Mouse (Mus musculus) adrenal gland, adult 18-20 months (tissue): ENCODE data around the gene Mif4gd. TPM values are rescaled to one million over a fixed set of nuclear protein-coding genes. Genes with fewer than 3 reads are reported as not detected.

Source experiments
- DNase-seq, 2 experiments: peaks; one replicate each; pipeline ENCODE4 v3.0.0; 2021 to 2022; ENCODE audit warnings: low spot score in 2 of 2
- total RNA-seq, 2 experiments: library from RNA; stranded (reverse); gene quantifications; 1 replicate in 1 of 2; 2 replicates in 1 of 2; pipeline ENCODE4 v1.2.3; 2021

Mif4gd gene
- total RNA-seq, 2 experiments from 2014 or later = 85.4 to 145 TPM

GRCm38 (mm10) chr11:115615108-115615825 lies 2.5 kb upstream of the Mif4gd start:
- DNase-seq = no peak

GRCm38 (mm10) chr11:115614346-115615107 lies 1.8 kb upstream of the Mif4gd start:
- no peak for DNase-seq

- DNase-seq = no peak
Measured at GRCm38 (mm10) chr11:115613138-115613945, 573 bp upstream of the Mif4gd start.

DNA sequence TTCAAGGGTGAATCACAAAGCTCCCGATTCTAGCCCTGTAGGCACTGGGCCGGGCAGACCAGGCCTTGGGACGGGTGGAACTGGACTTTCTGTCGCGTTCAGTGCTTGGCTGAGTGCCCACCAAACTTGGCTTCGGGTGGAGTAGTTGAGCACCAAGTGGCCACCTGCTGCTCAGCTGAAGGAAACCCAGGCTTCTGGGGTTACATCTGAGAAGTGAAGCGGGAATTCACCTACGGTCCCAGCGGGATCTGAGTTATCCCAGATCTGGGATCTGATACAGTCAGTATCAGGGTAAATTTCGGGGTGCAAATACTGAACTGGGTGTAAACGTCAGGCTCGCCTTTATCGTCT lies 735 bp downstream of the Mif4gd start:
- peak; percentile 77 to 86 for DNase-seq

- DNase-seq = no peak
Measured at GRCm38 (mm10) chr11:115611173-115611572, 1.6 kb downstream of the Mif4gd start.

GRCm38 (mm10) chr11:115609576-115609975 lies 3.2 kb downstream of the Mif4gd start:
- no peak for DNase-seq

DNA sequence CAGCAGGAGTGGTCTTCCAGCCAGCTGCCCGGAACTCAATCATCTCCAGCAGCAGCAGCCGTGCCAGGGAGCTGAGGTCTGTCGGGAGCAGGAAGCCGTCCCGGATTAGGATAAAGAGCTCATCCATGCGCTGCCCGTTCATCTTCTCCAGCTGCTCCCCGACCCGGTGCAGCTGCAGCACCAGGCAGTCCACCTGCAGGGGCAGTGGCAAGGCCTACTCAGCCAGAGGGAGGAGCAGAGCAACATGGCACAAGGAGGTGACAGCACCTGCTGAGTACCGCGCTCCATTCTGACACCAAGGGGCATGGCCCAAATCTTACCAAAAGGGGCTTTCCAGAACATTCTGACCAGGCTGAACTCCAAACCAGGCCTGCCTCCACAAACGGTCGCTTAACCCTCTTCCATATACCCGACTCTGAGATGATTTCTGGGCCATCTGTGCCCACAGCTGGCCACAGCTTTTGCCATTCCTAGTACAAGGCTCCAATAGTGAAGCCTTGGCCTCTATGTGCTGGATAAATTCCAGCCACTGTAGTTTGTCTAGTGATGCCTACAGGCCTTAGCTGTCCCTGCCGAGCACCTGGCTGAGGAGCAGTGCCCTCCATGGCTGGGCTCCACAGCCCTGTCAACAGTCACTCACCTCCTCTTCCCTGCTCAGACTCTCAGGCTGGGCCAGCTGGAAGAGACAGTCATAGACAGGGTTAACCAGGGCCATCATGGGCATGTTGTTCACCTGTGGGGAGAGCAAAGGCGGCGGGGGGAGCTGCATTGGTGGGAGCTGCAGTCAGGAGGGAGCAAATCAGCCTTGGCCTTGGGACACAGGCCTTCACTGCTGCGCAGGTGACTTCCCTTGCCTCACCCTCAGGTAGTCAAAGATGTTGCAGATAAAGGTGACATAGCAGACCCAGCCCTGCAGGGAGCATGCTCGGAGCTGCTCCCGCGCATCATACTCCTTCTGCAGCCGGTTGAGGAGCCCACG lies 4.1 kb downstream of the Mif4gd start:
- DNase-seq = no peak

GRCm38 (mm10) chr11:115606733-115607132 lies 6.0 kb downstream of the Mif4gd start:
- DNase-seq = no peak

- no peak for DNase-seq
Measured at GRCm38 (mm10) chr11:115604304-115604696, 8.5 kb downstream of the Mif4gd start.

DNA sequence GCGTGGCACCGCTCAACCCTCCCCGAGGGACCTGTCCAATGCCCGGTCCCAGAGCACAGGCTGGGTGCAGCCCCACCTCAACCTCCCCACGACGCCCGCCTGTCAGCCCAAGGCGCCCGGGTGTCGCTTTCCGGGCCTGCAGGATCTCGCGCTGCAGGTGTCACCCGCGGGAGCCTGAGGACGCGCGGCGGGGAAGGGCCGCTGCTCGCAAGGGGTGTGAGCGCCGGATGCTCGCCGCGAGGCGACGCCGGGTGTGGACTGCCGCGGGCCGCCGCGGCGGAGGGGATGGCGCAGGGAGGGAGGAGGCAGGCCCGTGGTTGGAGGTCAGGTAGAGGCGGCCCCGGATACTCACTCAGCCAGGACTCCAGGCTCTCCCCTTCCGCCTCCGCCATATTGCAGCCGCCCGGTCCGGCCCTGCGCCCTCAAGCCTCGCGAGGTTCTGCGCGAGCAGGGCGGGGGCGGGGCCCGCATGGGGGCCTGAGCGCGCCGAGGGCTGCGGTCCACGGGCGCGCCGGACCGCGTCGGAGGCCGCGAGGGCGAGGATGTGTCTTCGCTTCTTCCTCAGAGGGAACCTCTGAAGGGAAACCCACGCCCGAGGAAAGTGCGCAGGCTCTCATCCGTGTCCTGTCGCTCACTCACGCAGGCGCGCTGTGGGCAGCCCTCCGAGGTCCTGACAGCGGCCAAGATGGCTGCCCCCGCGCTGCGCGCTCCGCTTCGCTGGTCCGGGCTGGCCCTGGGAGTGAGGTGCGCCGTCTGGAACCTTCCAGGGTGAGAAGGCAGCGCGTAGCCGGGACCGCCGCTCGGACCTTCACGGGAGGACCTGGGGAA lies 9.1 kb downstream of the Mif4gd start, which contains the start of the genes Mrps7 and Gga3:
Gene Mrps7 (plus strand): TSS at position 450 of the 828 bp plus-strand sequence.
Gene Gga3 (minus strand): TSS at position 576 of the 828 bp plus-strand sequence.
- DNase-seq = peak; percentile 95 to 96

GRCm38 (mm10) chr11:115603128-115603475 lies 9.7 kb downstream of the Mif4gd start:
- no peak for DNase-seq

DNA sequence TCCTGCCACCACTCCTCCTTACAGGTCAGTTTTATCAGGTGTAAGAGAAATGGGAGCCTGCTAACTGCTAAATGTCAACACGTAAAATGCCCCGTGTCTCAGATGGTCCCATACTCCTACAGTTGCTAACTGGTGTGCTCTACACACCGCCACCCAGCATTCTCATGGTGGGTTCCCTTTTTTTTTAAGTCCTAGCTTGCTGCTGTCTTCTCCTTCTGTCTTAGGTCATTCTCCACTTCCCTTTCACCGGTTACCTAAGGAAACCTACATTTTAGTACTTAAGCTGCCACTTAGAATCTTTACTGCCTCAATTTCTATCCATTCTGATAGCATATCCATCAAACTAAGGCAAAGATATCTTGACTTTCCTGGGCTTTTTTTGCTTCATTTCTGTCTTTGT lies 11.6 kb downstream of the Mif4gd start:
- no peak for DNase-seq

DNA sequence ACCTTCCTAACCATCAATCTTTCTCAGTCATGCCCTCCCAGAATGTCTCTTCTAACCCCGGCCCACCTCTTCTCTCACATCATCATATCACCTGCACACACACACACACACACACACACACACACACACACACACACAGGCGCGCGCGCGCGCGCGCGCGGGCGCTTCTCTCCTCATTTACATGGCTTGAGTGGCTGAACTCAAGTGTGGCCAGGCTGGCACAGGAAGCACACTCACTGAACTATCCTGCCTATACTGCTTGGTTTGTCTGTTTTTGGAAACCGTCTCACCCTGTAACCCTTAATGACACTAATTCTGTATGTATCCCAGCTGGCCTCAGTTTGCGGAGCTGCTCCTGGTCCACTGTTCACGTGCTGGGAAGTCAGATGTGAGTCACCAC lies 12.0 kb downstream of the Mif4gd start:
- DNase-seq = no peak

- DNase-seq = no peak
Measured at GRCm38 (mm10) chr11:115599722-115600121, 13.0 kb downstream of the Mif4gd start.

- DNase-seq = no peak
Measured at GRCm38 (mm10) chr11:115598309-115598708, 14.5 kb downstream of the Mif4gd start.

DNA sequence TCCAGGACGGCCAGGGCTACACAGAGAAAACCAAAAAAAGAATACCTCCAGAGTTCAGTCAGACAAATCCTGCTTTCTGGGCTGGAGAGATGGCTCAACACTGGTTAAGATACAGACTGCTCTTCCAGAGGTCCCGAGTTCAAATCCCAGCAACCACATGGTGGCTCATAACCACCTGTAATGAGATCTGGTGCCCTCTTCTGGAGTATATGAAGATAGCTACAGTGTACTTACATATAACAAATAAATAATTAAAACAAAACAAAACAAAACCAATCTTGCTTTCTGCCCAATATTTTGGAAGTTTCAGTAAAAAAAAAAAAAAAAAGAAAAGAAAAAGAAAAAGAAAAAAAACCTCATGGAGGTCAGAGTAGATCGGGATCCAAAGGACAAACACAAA lies 17.6 kb downstream of the Mif4gd start:
- no peak for DNase-seq

GRCm38 (mm10) chr11:115590526-115591075 lies 22.2 kb downstream of the Mif4gd start:
- DNase-seq = no peak

GRCm38 (mm10) chr11:115587984-115588383 lies 24.8 kb downstream of the Mif4gd start:
- no peak for DNase-seq

DNA sequence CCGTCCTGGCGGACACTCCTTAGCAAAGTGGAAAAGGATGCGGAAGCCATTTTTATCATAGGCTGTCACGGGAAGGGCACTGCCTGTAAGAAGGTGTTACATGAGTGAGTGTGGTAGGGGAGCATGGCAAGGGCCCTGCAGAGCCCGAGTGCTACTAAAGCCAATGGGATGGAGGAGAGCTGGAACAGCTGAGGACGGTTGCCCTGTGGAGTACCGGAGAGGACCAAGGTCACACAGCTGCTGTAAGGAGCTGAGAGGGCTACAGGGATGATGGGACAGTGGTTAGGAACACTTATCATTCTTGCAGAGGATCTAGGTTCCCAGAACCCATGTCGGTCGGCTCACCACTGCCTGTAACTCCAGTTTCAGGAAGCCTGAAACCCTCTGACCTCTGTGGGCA lies 26.4 kb downstream of the Mif4gd start:
- no peak for DNase-seq
